Mouse (Mus musculus): ENCODE measurements around the gene Sod1.
"Not testable (repeated sequence)": the region's sequence is repeated elsewhere in the genome, so short reads cannot be mapped to it uniquely, and the experiment has no call there.

DNA sequence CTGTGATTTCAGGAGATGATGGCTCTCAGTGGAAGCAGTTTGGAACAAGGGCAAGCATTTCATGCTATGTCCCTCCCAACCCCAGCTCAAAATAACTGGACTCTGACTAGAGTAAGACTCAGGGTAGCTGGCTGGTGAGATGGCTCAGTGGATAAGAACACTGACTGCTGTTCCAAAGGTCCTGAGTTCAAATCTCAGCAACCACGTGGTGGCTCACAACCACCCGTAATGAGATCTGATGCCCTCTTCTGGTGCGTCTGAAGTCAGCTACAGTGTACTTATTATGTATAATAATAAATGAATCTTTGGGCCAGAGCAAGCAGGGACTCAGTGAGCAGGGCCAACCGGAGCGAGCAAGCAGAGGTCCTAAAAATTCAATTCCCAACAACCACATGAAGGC, 4.7 kb upstream of the Sod1 start:
- TF ChIP-seq CTCF (conservative IDR thresholded peaks at IDR 0.05; ENCODE audit: insufficient read depth, insufficient read length, low read depth, low read length); POLR2A (IDR thresholded peaks at IDR 0.05; ENCODE audit: low read depth, low read length): not testable (repeated sequence)

Data from kidney, adult 2 months (tissue).